Mouse (Mus musculus) cerebellum, adult 9-10 months (tissue): ENCODE data around the gene Rps21.

Source experiments
- DNase-seq: peaks from one replicate; pipeline ENCODE4 v3.0.0; 2022

The Rps21 gene

DNA sequence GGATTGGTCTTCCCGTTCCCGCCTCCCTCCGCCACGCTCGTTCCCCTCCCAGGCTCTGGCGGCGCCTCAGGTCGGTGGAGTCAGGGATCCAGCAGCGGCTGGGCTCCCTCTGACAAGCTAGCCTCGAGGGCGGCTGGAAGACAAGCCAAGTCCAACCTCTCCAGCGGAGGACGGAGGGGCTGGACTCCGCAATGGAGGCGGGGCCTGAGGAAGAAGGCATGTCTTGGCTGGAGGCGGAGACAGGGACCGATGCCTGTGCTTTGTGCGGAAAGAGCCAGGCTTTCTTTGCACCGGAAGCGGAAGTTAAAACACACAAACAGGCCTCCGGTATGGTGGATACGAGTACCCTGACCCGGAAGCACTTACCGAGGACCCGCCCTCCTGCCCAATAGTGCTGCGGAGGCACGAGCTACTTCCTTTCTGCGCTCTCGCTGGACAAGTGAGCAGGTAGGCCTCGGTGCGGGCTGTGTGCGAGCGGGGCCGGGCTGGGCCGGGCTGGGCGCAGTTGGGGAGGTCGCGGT lies at the start of gene Rps21:
Gene Rps21 (plus strand): TSS at position 377 of the 521 bp plus-strand sequence.
- DNase-seq, result peak; percentile 98

DNA sequence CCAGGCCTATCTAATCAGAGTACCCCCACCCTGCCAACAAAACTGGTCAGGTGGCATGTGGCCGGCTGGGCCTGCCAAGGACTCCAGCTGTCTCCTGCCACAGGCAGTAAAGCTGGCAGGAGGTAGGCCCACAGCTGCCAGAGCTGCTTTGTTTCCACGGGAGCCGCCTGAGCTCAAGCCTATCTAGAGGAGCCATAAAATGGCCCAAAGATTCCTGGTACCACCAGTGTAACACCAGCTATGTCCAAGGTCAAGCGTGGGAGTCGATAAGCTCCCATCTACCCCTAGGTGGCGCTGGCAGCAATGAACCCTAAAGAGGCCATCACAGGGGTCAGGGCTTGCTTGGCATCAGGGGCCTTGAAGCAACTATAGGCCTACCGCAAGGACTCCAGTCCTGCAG lies 49.3 kb upstream of the Rps21 start:
- no peak for DNase-seq

GRCm38 (mm10) chr2:180208976-180209375 lies 48.2 kb upstream of the Rps21 start:
- no peak for DNase-seq

GRCm38 (mm10) chr2:180212255-180212654 lies 44.9 kb upstream of the Rps21 start:
- DNase-seq, result no peak

DNA sequence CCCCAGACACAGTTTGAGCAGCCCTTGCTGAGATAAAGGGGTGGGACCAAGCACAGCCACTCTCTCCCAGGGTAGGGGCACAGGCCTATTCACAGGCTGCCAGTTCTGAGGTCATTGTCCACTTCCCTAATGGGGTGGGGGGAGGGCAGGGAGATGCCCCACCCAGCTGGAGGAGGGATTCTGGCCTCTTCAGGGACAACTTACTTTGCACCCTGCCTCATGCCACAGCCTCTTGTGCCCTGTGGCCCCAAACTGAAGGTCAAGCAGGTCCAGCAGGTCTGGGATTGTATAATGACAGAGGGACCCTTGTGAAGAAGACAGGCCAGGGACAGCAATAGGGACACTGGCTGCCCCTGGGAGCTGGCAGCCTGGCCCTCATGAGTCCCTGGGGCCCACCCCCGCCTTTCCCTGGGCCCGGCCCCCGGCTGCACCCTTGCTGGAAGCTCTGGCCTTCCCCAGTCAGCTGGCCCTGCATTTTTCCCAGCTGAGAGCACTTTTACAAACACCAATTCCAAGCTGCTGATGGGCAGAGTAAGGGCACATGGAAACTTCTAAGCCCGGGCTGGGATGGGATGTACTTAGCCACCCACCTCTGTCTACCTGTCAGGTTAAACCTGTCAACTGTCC lies 42.7 kb upstream of the Rps21 start:
- no peak for DNase-seq

- DNase-seq, result no peak
Observed at GRCm38 (mm10) chr2:180215011-180215461, 42.1 kb upstream of the Rps21 start.

- no peak for DNase-seq
Observed at GRCm38 (mm10) chr2:180215951-180216350, 41.2 kb upstream of the Rps21 start.

- no peak for DNase-seq
Observed at GRCm38 (mm10) chr2:180216921-180217320, 40.3 kb upstream of the Rps21 start.

DNA sequence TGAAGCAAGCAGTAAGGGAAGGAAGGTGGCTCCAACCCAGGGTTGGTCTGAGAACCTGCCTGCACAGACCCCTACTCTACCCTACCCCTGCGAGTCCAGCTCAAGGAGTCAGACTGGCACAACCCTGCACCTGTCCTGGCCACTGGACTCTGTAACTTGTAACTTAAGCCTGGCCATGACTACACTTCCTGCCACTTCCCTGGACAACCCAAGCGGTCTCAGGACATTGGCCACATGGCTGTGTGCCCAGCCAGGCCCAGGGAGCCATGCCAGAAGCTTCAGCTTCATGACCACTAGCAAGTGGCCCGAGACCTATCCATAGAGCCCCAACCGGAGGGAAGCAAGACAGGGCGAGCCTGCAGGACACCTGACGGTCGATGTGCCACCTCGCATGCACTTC lies 39.6 kb upstream of the Rps21 start:
- peak; percentile 55 for DNase-seq

GRCm38 (mm10) chr2:180218241-180218640 lies 38.9 kb upstream of the Rps21 start:
- DNase-seq, result no peak

GRCm38 (mm10) chr2:180218677-180219076 lies 38.5 kb upstream of the Rps21 start:
- DNase-seq, result no peak

DNA sequence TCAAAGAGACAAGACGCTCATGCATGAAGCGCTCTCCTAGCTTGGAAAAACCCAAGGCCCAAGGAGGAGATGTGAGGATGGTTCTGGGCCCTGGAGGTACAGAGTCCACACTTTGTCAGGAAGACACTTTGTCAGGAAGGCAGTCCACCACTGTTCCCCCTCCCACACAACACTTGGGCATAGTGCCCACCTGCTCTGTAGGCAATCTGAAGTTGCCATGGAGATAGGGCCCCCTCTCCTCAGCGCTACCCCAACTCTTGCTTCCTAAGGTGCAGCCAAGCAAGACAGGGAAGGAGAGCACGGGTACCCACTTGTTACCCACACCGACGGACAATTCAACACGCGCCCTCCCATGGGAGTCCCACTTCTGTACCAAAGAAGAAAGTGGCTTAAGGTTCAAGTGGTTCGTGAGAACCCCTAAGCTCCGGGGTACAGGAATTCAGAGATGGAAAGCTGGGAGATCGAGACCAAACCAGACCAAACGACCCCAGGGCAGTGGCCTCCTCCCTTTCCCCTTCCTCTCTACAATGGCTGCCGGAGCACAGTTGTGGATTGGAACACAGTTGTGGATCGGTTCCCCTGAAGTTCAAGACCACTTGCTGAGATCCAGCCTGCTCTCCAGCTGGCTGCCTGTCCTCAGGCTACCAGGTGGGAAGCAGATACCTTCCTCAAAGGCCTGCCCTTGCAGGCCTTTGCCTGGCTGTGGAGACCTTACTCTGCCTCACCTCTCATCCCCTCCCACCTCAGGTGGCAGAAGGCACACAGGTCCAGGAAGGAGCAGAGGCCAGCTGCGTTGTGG lies 37.8 kb upstream of the Rps21 start:
- no peak for DNase-seq

DNA sequence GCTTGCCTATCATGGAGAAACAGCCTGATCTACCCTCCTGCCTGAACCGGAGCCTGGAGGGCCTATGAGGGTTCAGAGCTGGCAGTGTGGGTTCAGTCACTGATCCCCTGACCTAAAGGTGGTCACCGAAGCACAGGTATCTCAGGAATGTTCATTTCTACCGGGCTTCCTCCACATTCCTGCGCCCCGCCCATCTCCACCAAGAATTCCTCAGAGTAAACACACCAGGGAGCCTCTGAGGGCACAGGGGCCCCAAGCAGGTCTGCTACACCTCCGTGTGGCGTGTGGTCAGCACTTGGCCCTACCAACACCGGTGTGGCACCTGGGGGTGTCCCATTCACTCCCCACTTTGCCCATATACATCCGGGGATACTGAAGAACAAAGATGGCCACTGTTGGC lies 37.0 kb upstream of the Rps21 start:
- no peak for DNase-seq

DNA sequence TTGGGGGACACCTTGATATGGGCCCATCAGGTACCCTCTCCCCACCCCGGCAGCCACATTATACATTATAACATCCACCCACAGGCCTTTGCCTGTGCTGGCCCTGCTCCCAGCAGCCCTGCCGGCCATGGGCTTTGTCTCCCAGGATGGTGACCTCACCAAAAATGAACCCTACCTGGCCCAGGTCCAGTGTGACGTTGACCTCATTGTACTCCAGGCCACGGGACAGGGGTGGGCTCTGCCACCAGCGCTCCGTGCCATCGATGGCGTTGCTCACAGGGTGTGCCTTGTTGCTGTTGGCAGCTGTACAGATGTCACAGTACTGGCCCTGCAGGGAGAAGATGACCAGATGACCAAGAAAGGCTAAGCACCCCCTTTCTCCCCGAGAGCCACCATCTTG lies 36.1 kb upstream of the Rps21 start:
- no peak for DNase-seq

DNA sequence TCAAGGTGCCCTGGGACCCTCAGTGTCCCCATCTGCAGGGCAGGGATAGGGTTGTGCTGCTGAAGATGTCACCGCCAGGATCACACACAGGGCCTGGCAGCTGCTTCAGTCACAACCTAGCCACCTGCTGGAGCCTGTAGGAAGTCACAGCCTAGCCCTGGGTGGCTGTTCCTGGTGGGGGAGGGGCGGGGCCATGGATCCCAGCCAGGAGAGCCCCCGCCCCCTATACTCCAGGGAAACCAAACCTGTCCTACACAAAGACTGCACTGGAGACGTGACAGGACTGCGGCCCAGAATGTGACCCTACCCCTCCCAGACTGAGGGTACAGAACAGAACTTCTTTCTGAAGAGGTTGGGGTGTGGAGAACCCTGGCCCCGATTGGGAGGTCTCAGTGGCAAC lies 34.9 kb upstream of the Rps21 start:
- DNase-seq, result no peak

DNA sequence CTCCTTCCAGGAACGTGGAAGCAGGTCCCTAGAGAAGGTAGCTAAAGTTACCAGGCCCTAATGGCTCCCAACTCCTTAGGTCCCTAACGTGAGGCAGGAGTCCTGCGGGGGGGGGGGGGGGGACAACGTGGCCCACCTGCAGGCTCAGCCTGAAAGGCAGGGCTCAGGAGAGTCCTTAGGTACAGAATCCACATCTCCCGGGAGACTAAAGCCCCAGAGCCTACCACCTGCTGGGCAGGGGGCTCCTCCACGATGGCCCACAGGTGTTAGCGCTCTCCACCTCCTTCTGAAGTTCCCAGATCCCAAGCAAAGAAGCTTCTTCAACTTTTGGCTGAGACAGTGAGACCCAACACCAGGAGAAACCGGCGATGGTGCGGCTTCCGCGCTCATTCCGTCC lies 32.5 kb upstream of the Rps21 start:
- DNase-seq, result no peak

GRCm38 (mm10) chr2:180225044-180225761 lies 32.0 kb upstream of the Rps21 start:
- no peak for DNase-seq

DNA sequence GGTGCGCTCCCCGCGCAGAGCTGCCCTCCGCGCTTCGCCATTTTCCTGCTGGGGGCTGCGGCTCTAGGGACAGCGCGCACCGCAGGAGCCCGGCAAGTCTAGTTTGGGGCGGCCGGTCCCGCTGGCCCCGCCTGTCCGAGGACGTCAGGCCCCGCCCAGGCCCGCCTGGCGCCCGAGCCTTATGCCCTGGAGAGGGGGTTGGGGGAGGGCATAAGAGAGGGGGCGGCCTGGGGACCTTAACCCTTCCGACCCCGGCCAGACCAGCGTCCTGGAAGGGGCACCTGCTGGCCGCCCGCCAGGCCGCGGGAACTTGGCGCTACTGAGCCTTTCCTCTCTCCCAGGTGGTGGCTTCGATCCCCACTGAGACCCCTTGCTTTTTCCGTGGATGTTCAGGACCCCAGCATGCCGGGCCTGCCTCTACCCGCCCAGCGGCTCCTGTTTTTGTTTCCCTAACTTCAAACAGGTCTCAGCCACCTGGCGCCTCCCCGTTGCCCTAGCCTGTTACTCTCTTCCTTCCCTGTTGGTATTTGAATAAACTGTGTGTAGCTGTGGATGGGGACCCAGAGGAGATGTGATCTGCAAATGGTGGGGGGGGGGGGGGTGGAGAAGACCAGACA lies 31.3 kb upstream of the Rps21 start, which contains the start of gene Lama5:
Gene Lama5 (minus strand): TSS at position 98 of the 617 bp plus-strand sequence.
- no peak for DNase-seq

DNA sequence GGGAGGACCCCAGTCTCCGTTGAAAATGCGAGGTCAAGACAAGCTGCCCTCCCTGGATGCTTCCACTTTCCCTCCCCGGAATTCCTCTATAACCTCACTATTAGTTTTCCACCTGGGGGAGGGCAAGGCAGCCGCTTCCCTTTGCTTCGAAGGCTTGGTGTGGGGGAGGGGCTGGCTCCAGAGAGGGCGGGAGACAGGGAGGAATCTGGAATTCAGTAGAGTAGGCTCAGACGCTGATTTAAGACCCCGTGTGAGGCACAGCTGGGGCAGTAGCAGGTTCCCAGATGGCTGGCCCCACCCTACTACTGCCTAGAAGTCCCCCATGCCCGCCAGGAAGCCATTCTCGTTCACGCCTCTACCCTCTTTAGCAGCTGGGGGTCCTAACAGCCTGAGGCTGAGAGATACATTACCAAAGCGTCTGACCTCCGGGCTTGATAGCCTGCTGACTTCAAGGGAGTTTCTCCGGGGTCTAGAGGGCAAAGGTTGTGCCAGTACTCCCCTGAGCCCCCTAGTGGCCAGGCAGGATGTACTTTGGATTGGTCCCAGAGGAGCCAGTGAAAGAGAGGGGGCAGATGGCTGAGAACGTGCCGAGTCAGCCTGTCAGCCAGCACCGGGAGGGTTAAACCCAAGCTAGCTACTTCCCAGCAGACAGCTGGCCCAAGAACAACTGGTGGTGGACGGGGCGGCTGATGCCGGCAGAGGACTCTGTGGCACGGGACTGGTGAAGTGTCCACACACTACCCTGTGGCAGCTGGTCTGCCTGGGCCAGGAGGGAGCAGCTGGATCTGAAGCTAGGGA lies 29.7 kb upstream of the Rps21 start:
- DNase-seq, result no peak

DNA sequence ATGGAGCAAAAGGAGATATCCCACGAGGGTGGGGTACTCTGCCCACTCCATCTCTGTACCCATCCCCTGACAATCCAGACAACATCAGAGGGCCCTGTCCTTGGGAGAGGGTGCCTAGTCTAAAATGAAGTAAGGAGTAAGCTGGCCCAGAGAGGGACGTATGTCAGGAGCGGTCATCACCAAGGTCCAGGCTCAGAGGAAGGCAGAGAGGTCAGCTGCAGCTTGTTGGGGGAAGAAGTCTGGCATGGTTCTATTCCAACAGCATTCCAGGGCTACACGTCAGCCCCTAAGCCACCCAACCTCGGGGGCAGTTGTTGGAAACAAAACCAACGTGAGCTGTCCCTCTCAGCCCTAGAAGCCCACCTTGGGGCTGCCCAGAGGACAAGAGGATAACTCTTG lies 29.1 kb upstream of the Rps21 start:
- no peak for DNase-seq

DNA sequence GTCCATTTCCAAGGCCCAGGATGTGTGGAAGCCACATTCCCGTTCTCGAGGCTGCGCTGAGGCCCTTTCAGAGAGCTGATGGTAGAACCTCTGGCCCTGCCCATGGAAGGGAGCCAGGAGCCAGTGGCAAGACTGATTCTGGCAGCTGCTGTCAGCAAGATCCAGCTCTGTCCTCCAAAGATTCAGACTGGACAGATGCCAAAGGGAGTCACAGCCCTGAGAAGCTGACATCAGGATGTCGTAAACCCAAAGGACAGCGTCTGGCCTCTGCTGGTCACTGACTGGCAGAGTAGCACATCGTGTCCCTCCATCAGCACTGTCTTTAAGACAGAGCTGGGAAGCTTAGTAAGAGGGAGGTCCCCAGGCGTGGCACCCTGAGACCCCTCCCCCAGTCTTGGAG lies 28.6 kb upstream of the Rps21 start:
- no peak for DNase-seq

- DNase-seq, result no peak
Observed at GRCm38 (mm10) chr2:180229129-180229528, 28.0 kb upstream of the Rps21 start.
